Mouse (Mus musculus) cerebellum, adult 9-10 months (tissue): ENCODE results near the gene Ggt5.

Source experiments
- DNase-seq: peaks from one replicate; pipeline ENCODE4 v3.0.0; 2022

The Ggt5 gene

DNA sequence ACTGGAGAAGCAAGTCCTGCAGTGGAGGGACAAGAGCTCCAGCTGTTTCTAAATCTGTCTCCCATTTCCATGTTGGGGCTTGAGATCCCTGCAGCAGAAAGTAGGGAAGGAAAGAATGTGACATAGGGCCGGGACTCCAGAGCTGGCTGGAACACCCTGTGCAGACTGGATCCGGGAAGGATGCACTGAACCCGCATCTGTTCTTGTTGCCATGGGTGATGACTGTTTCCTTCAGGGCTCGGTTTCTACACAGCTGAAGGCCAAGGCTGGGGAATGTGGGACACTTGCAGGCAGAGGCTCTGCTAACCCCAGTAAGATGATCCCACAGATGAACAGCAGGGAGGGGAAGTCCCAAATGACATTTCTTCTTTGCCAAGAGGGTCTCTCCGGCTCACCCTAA is 43.5 kb downstream of the Ggt5 start:
- DNase-seq = peak; percentile 7

DNA sequence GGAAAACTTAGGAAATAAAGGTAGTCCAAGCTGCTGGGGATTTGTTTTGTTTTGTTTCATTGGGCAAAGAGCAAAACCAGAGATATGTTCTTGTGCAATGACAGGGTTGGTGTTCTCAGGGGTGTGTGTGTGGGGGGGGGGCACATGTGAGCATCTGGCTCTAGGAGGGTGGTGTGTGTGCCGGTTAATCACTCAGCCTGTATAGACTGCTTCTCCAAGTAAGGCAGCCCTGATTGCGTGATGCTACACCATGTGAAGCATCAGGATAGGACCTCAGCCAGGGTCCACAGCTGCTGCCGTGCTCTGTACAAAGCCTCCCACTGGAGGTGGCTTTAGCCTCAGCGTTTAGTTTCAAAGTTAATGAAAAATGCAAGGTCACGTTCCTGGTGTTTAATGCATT is 43.9 kb downstream of the Ggt5 start:
- DNase-seq = no peak

DNA sequence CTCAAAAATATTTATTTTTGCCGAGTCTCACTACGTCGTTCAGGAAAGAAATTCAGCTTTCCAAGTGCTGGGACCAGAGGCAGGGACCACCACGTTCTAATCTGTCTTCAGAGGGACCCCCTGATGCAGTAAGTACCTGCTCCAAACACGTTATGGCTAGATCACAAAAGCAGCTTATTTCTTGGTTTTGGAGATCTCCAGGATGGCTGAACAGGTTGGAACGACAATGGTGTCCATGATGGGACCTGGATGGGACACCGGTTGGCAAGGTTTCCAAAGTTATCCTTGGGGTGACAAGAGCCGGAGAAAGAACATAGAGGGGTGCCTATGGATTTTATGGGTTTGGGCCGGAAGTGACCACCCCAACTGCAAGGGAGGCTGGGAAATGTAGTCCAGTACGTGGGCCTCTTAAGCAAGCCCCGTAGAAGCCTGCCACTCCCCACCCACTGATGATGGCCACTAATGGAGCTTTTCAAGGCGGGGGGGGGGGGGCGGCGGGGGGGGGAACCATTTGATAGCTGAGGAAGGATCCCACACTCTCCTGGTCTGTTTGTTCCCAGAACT is 44.5 kb downstream of the Ggt5 start:
- DNase-seq = peak; percentile 5

DNA sequence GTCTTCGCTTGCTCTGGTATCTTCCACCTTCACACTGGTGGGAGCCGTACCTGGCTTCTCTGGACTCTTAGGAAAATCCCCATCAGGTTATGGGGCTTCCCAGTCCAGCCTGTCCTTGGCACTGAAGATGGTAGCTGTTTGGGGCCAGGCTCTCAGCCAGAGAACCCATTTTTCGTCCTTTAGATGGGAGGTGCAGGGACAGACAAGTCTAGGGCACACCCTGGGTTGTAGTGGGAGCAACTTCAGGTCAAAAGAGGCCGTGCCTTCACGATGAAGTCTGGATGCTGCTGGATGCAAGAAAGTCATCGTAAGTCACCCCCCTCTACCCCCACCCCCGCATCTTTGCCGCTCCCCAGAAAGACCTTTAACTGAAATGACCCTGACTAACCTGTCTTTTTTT is 45.5 kb downstream of the Ggt5 start:
- peak; percentile 26 for DNase-seq

DNA sequence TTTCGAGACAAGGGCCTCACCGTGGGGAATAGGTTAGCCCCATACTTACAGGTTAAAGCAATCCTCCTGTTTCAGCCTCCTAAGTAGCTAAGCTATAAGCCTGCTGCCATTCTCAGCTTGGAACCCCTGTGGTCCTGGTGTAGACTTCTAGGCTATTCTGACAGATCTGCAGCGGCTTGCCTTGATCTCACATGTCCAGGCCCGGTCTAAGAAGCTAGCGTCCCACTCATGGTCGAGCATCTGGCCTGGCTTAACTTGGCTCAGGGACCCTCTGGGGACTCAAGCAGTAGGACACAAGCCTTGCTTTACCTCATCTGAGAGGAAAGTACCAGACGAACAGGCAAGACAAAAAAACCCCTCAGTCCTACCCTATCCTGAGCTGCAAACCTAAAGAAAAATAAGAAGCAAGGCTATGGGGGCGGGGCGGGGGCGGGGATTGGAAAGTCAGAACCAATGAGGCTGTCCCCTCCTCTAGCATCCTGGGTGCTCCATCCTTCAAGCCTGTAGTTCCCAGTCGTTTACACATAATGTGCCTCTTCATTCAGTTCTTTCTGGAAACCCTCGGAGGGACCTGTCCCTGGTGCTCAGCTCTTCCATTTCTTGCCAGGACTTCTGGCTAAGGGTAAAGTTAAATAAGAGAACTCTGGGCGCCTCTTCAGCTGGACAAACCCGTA is 46.0 kb downstream of the Ggt5 start:
- DNase-seq = peak; percentile 37

DNA sequence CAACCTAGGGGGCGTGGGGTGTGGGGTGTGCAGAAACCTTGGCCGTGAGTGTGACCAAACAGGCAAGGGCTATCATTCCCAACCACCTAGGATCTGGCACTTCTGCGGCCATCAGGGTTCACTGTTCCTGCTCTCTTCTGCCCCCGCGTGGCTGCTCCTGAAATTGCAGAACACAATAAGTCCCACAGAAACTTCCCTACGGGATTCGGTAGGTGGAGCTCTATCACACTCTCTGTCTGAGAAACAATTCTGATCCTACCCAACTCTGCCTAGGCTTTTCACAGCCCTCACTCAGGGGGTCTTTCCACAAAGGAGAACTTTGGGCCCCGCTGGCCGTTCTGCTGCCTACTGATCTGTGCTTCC is 46.5 kb downstream of the Ggt5 start:
- peak; percentile 95 for DNase-seq

DNA sequence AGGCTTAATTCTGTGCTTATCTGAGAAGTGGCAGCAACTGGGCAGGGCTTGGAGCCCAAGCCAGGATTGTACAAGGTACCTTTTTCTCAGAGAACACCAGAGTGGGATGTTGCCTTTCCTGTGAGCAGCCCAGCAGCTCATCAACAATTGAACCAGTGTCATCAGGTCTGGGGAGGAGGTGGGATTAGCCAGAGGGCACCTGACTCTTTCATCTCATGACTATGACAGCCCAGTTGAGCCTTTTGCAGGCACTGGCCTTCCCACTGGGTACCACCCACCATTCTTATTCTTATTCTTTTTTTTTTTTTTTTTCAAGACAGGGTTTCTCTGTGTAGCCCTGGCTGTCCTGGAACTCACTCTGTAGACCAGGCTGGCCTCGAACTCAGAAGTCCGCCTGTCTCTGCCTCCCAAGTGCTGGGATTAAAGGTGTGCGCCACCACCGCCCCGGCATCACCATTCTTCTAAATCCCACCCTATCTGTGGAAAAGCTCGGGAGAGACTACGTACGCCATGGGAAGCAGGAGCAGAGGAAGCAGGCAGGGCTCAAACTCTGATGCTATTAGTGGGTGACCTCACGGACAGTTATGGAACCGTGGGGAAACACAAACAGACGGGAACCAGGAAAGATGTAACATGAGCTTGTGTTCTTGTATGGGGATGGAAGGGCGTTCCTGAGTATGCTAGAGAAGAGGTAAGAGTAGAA is 47.1 kb downstream of the Ggt5 start:
- peak; percentile 24 for DNase-seq

DNA sequence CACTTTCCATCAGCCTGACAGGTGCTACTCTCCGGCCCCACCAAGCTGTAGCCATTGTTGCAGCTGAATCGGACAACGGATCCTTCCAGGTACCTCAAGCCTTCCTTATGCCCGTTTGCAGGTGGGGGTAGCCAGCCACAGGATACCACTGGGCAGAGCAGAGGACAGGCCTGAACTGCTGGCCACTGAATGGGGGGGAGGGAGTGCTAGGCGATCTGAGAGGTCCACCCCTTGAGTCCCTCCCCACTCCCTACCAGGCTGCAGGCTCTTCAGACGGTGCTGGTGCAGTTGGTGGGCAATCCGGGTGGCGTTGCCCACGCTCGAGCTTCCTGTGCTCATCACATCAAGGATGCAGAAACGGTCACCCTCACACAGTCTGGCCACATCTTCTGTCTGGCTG is 48.6 kb downstream of the Ggt5 start:
- DNase-seq = peak; percentile 22

DNA sequence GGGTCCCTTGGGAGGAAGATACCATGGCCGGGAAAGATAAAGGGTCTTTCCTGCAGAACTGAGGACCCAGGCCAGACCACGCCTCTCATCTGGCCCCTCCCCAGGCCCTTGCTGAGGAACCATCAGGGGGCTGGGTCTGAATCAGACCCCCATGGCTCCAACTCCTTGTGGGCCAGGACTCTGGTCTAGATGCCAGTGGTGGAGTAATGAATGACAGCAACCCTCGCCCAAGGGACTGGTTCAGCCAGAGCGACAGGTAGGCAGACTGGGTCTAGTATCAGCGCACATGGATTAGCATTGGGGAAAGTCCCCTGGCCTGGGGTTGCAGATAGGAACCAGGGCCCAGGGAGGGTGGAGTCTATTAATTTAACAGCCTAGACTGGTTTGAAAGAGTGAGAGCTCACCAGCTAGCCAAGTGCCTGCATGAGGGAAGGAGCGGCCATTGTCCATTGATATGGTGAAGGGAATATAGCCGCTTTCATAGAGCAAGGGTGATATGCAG is 52.6 kb downstream of the Ggt5 start:
- peak; percentile 51 for DNase-seq

DNA sequence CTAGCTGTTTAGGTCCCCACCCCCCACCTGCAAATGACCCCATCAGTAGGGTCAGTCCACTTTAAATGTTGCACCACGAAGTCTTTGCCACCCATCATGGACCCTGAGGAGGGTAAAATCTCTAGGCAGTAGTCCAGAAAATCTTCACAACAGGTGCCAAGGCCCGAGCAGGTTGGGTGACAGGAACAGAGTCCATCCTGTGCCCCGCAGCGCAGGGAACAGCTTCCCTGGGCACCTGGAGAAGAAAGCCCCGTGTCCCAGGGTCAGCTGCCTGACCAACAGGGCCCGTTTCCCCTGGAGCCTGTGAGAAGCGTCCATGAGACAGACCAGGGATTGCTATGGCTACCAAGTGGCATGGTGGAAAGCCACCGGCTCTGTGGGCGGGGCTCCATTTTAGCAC is 53.3 kb downstream of the Ggt5 start:
- peak; percentile 57 for DNase-seq

DNA sequence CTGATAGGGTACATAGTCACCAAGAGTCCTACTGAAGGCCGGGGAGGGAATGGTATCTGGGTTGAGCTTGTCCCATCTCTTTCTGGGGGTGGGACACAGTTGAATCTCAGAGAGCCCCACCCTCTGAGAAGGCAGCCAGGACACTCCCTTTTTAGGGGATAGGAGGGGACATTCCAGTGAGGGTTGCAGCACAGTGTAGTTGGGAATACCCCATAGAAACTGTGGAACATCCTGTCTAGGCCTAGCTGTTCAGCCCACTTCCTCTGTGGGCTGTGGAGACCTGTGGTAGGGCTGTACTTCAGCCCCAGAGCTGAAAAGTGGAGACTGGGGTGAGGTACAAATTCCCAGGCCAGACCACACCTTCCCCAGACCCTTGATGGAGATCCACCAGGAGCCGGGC is 53.8 kb downstream of the Ggt5 start:
- no peak for DNase-seq

DNA sequence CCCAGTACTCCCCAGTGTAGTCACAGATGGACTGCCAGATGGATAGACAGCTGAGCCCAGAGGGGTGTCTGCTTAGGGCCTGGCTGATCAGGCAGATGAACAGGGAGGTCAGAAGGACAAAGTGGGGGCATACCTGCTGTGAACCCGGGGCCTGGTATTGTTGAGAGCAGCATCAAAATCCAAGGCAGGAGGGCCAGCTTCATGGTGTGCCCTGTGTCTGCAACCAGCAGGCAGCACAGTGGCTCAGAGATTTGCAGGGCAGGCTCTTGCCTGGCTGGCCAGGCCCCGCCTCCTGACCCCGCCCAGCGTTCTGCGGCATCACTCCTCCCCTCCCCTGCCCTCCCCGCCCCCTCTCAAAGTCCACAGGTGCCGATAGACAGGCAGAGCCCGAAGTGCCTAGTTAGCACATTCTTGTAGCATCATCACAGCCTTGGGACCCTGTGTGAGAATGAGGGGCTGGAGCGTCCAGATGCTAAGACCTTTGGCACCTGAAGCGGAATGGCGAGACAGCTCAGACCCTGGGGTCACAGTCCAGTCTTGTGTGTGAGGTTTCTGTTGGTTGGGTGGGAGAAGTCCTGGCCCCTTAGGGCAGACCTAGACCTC is 54.7 kb downstream of the Ggt5 start, which contains the start of gene Susd2:
Susd2 (minus strand) TSS at position 268 of the 603 bp plus-strand sequence.
- DNase-seq = peak; percentile 95

DNA sequence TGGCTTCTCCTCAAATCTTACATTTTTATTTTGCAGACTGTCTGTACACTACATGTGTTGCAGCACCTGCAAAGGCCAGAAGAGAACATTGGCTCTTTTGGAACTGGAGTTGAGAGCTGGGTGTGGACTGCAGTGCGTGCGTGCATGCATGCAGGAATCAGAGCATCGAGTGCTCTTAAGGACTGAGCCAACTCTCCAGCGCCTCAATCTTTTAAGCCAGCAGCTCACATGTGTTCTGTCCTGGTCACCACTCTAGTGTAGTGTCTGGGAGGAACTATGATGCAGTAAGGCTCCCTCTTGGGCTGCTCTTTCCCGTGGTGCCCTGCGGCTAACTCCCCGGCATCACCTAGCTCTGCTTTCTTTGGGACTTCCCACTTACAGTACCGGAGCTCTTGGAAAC is 56.5 kb downstream of the Ggt5 start:
- peak; percentile 32 for DNase-seq

DNA sequence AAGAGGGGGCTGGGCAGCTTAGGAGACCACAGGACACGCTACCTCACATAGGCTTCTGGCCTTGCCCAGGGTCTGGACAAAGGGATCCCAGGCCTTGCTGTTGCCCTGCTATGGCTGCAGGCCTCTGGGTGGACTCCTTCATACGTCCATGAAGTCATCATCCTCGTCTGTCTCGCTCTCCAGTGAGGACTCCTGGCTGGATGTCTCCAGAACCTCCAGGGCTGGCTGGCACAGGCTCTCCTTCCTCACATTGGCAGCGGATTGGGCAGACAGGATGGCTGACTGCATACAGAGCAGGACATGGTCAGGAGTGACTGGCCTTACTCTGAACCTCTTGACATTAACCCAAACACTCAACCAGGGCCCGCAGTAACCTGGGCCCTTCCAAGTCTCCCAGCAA is 57.3 kb downstream of the Ggt5 start:
- peak; percentile 60 for DNase-seq

DNA sequence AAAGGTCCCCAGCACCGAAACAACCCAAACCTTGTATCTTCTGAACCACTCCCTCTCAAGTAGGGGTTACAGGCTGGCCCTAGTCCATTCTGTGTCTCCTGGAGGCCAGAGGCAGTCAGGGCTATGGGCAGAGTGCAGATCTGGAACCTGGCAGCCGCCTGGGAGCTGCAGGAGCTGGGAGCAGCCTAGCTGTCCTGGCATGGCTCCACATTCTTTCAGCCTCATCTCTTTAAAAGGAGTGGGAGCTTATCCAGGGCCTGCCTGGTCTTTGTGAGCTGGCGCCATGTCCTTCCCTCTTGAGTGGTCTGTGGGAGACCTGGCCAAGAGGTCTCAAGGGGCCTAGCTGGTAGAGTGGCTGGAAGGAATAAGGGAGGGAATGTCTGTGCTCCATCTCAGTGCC is 58.2 kb downstream of the Ggt5 start:
- DNase-seq = peak; percentile 70

DNA sequence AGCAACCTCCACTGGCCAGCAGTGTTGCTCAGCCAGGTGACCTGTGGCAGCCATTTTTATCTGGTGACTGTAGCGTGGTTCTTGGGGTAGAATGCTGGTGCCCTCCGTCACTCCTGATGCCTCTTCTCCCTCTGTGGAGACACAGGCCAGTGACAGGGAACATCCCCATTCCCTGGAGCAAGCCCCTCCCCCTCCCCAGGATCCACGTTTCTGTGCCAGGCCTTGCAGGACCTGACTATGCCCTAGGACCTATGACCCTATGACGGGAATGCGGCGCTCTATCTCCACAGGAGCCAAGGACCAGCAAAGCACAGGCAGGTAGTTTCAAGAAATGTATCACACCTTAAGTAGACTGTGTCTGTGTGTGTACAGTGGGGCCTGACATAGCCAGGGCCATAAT is 59.0 kb downstream of the Ggt5 start:
- DNase-seq = no peak

DNA sequence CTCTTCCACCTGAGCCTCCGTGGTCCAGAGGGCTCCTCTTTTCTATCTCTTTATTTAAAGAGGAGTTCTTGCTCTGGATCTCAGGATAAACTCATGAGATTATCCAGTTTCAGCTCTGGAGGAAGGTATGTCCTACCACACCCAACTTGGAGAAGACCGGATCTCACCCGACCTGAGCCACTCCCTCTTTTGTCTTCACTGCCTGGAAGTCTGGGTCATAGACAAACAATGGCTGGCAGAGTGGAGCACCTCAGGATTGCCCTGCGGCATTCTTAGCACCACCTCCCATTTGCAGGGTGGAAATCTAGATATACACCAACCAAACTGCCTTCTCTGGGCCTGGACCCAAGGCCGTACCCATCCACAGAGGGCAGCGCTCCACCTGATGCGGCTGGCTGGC is 59.9 kb downstream of the Ggt5 start:
- DNase-seq = no peak

DNA sequence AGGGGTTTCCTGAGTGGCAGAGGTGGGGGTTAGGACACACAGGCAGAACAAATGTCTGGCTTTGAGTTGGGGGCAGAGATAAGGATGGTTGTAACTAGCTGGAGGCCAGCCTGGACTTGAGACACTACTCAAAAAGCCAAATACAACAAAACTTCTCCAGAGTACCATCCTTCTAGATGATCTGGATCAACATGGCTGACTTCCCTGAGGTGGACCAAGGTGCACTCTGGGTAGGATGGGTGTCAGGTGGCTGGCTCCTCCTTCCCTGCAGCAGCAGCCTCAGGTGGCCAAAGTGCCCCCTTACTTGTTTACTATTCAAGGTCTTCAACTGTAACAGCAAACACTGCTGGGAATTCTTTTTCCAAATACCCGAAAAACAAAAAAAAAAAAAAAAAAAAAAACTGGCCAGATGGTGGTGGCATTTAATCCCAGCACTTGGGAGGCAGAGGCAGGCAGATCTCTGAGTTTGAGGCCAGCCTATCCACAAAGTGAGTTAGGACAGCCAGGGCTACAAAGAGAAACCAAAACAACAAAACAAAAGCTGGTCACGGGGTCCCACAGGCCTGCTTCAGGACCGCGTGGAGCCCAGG is 60.4 kb downstream of the Ggt5 start:
- DNase-seq = no peak

DNA sequence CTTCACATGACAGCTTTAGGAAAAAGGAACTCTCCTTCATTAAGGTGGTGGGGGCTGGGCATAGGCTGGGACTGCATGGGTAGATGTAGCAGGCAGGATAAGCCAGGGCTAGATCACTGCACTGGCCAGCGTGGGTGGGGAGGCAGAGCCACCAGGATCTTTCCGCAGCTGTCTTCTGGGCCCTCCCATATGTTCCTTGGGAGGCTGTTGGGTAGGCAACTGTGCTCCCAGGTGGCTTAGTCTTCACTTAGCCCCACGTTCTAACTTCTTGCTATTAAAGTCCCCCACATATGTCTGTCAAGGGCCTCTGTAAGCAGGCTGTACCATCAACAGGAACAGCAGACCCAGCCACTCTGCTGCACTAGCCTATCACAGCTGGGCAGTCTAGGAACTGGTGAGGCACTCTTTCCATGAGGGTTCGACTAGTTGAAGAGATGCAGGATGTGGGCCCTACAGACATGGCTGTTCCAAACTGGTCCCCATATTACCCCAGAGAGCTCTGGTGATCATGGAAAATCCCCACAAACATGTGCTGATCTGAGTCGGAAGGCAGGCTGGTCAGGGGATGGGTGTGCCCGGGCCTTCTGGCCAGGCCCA is 61.3 kb downstream of the Ggt5 start:
- DNase-seq = no peak

DNA sequence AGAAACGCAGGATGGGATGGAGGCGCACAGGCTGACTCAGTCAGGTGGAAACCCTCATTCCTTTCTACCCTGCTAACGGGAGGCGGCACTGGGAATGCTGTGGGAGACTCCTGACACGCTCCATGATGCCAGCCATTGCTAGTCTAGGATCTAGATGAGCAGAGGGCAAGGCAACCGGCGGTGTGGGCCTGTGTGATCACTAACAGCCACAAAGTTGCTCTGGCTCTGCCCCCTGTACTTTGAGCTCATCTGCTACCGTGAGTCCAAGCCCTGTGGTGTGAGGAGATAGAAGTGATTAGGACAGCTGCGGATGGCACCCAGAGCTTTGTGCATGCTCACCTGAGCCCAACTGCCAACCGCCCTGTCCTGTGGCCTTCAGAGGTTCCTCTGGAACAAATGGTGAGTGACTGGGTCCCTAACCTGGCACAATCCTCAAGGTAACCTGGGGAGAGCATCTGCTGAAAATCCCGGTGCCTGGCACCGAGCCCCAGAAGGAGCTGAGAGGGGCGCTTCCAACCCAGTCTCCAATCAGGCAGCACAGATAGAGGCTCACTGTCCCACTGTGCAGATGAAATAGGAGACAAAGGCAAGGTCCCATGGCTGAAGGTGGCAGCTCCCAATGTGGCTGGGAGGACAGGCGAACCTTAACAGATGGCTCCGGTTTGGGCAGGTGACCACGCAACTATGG is 62.4 kb downstream of the Ggt5 start:
- no peak for DNase-seq

DNA sequence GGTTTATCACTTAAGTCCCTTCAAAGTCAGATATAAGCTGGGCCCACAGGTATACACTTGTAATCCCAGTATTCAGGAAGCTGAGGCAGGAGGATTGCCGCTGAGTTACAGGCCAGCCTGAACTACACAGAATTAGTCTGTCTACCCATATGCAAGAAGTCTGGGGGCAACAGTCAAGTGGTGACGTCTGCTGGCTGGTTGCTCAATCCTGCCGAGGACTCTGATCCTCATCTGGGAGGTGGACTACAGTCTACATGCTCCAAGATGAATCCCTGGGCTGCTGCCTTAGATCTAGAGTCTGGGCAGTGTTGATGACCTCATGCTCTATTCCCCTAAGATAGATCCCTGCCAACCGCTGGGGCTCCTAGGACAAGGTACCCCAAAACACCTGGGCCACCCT is 64.9 kb downstream of the Ggt5 start:
- DNase-seq = no peak

DNA sequence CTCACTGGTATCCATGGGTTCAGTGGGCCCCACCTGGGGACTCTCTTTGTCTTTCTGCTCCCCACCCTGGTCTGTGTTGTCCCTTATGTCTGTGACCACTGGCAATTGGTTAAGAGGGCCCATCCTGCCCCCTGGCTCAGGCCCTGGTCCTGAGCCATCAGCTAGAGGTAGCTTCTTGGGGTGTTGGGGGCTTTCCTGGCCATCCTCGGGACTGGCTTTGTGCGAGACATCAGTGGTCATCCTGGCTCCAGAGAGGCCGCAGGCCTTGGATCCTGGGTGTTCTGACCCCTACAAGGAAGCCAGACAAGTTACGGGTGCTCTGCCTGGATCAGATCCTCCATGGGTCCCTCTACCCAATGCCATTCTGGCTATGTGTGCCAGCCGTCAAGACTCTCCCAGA is 68.0 kb downstream of the Ggt5 start:
- DNase-seq = no peak
